Mouse (Mus musculus) heart, embryonic 14.5 days (tissue): Measurements from ENCODE around the gene Mars. TPM values are rescaled to one million over a fixed set of nuclear protein-coding genes. Genes with fewer than 3 reads are reported as not detected.

ENCODE experiments used
- ATAC-seq: fragments of 200-750 bp; cut with Nextera tagmentation; 2 replicates; pipeline ENCODE4 v1.8.0; 2017; ENCODE audit warnings: low read depth, moderate TSS enrichment; ENCODE audit not compliant: insufficient number of reproducible peaks, insufficient read depth, low FRiP score
- H3K27ac ChIP-seq, 2 experiments: fragments of 200-500 bp in 1 of 2; fragments of 300-500 bp in 1 of 2; sonication (generic) in 1 of 2; replicated peaks in 1 of 2; 2 replicates each; pipeline ENCODE4 v1.5.1; 2012 to 2014; ENCODE audit warnings: low read depth in 2 of 2, low read length in 2 of 2, control low read depth in 1 of 2, mild to moderate bottlenecking in 1 of 2, mixed read lengths in 1 of 2; ENCODE audit not compliant: control insufficient read depth in 1 of 2, insufficient read depth in 1 of 2
- H3K27me3 ChIP-seq: fragments of 300-500 bp; sonication (generic); 2 replicates; pipeline ENCODE4 v1.6.1; 2014; ENCODE audit warnings: mild to moderate bottlenecking, low read length, control low read depth; ENCODE audit not compliant: control insufficient read depth, insufficient read depth
- H3K36me3 ChIP-seq: fragments of 300-500 bp; sonication (generic); 2 replicates; pipeline ENCODE4 v1.6.1; 2014; ENCODE audit warnings: mild to moderate bottlenecking, control low read depth, low read length, mixed read lengths; ENCODE audit not compliant: control insufficient read depth, insufficient read depth
- H3K4me1 ChIP-seq, 2 experiments: fragments of 200-500 bp in 1 of 2; fragments of 300-500 bp in 1 of 2; sonication (generic) in 1 of 2; 2 replicates each; pipeline ENCODE4 v1.6.1; 2012 to 2014; ENCODE audit warnings: low read length in 2 of 2, control low read depth in 1 of 2, mixed read lengths in 1 of 2; ENCODE audit not compliant: control insufficient read depth in 2 of 2, insufficient read depth in 2 of 2
- H3K4me2 ChIP-seq: fragments of 300-500 bp; sonication (generic); 2 replicates; pipeline ENCODE4 v1.6.1; 2014; ENCODE audit warnings: mild to moderate bottlenecking, low read length
- H3K4me3 ChIP-seq, 2 experiments: fragments of 200-500 bp in 1 of 2; fragments of 300-500 bp in 1 of 2; sonication (generic) in 1 of 2; 2 replicates each; pipeline ENCODE4 v1.5.1; 2012 to 2014; ENCODE audit warnings: low read length in 2 of 2, mild to moderate bottlenecking in 2 of 2, control low read depth in 1 of 2, low read depth in 1 of 2, moderate library complexity in 1 of 2; ENCODE audit not compliant: control insufficient read depth in 1 of 2, insufficient read depth in 1 of 2
- H3K9ac ChIP-seq: fragments of 300-500 bp; sonication (generic); 2 replicates; pipeline ENCODE4 v1.6.1; 2014; ENCODE audit warnings: mild to moderate bottlenecking, low read length
- H3K9me3 ChIP-seq: fragments of 300-500 bp; sonication (generic); 2 replicates; pipeline ENCODE4 v1.6.1; 2016; ENCODE audit warnings: low read length, control low read depth; ENCODE audit not compliant: control insufficient read depth
- WGBS: fragments of 180-500 bp; shearing (Covaris S2); extraction: QIAGEN DNeasy Blood & Tissue Kit; methylation state at CpG from one replicate; pipeline ENCODE4 v1.1.7; 2014; 5-methylcytosine and 5-hydroxymethylcytosine counted together
- polyA plus RNA-seq: library from polyadenylated mRNA; unstranded; fragments of >200 nt; fragmentation: Nextera tagmentation; extraction: Ambion mirVana; gene quantifications from 2 replicates; pipeline ENCODE4 v1.2.1, GENCODE M21; 2014

Gene Mars
- polyA plus RNA-seq, 1 experiment from 2014 or later = 76.1 TPM

- H3K4me2 ChIP-seq = peak overlapping the region; percentile 98
- H3K9ac ChIP-seq = peak overlapping the region; percentile 91
- peak overlapping the region; percentile 3 to 83; a peak in 2 of 4 replicates for H3K4me3 ChIP-seq
- no peak for ATAC-seq
- H3K36me3 ChIP-seq = peaks cover 51% of the 10 kb centered on the region
- no peaks in the 10 kb centered on the region for H3K27me3 ChIP-seq
- no peaks in the 10 kb centered on the region for H3K9me3 ChIP-seq
- H3K4me1 ChIP-seq = peaks cover 20 to 48% of the 10 kb centered on the region in 2 experiments
- WGBS = 40% methylated on average over 6 of the region's 6 CpGs
- peak overlapping the region; percentile 46 to 99 for H3K27ac ChIP-seq
Observed at GRCm38 (mm10) chr10:127292987-127293538, 18.5 kb downstream of the Mars start.

GRCm38 (mm10) chr10:127291881-127292638, 19.5 kb downstream of the Mars start:
- ATAC-seq = no peak
- peak overlapping the region; percentile 98 for H3K4me2 ChIP-seq
- peak overlapping the region; percentile 91 for H3K9ac ChIP-seq
- H3K27ac ChIP-seq = peak overlapping the region; percentile 30 to 99; a peak in 3 of 4 replicates
- H3K27me3 ChIP-seq = no peaks in the 10 kb centered on the region
- peak overlapping the region; percentile 83 to 86 for H3K4me3 ChIP-seq
- H3K9me3 ChIP-seq = no peaks in the 10 kb centered on the region
- H3K36me3 ChIP-seq = peaks cover 46% of the 10 kb centered on the region
- WGBS = 6% methylated on average over 5 of the region's 5 CpGs
- H3K4me1 ChIP-seq = peaks cover 23 to 51% of the 10 kb centered on the region in 2 experiments

- peaks cover 21 to 52% of the 10 kb centered on the region in 2 experiments for H3K4me1 ChIP-seq
- H3K4me3 ChIP-seq = peak overlapping the region; percentile 83 to 86
- ATAC-seq = peak; percentile 8; the same call in 1 of the 2 replicates
- H3K36me3 ChIP-seq = peaks cover 46% of the 10 kb centered on the region
- peak overlapping the region; percentile 98 for H3K4me2 ChIP-seq
- no peaks in the 10 kb centered on the region for H3K27me3 ChIP-seq
- 1% methylated on average over 19 of the region's 19 CpGs for WGBS
- H3K9me3 ChIP-seq = no peaks in the 10 kb centered on the region
- peak overlapping the region; percentile 91 for H3K9ac ChIP-seq
- H3K27ac ChIP-seq = peak overlapping the region; percentile 89 to 99
Observed at GRCm38 (mm10) chr10:127290930-127291880, 20.4 kb downstream of the Mars start.

GRCm38 (mm10) chr10:127290307-127290929, 21.2 kb downstream of the Mars start:
- WGBS = 1% methylated on average over 38 of the region's 47 CpGs

GRCm38 (mm10) chr10:127289573-127290191, 21.9 kb downstream of the Mars start:
- Histone ChIP-seq H3K36me3 (peaks cover 46% of the 10 kb centered on the region), H3K4me3 (peak overlapping the region; percentile 69 to 83), H3K4me2 (peak overlapping the region; percentile 98), H3K27me3 (no peaks in the 10 kb centered on the region), H3K9me3 (no peaks in the 10 kb centered on the region), H3K9ac (peak overlapping the region; percentile 80), H3K4me1 (peaks cover 20 to 55% of the 10 kb centered on the region in 2 experiments), H3K27ac (peak overlapping the region; percentile 97 to 99)
- ATAC-seq = peak; percentile 16
- 2% methylated on average over 15 of the region's 15 CpGs for WGBS

More at GRCm38 (mm10) chr10:127290307-127290929, 21.2 kb downstream of the Mars start:
- ATAC-seq = peak; percentile 89
- H3K9me3 ChIP-seq = no peaks in the 10 kb centered on the region
- no peaks in the 10 kb centered on the region for H3K27me3 ChIP-seq
- H3K9ac ChIP-seq = peak overlapping the region; percentile 91
- peak overlapping the region; percentile 97 to 99 for H3K27ac ChIP-seq
- H3K4me2 ChIP-seq = peak overlapping the region; percentile 98
- H3K4me1 ChIP-seq = peaks cover 20 to 55% of the 10 kb centered on the region in 2 experiments
- peak overlapping the region; percentile 83 to 86 for H3K4me3 ChIP-seq
- H3K36me3 ChIP-seq = peaks cover 46% of the 10 kb centered on the region

GRCm38 (mm10) chr10:127288800-127289572, 22.6 kb downstream of the Mars start, which contains the start of gene Mbd6:
Gene Mbd6, minus strand, starts transcription at chr10:127289018.
- WGBS = 0% methylated on average over 33 of the region's 65 CpGs
- H3K36me3 ChIP-seq = peaks cover 46% of the 10 kb centered on the region
- peak; percentile 28 for ATAC-seq

More at GRCm38 (mm10) chr10:127288800-127289572, 22.6 kb downstream of the Mars start, which contains the start of gene Mbd6:
- Histone ChIP-seq H3K9me3 (no peaks in the 10 kb centered on the region), H3K9ac (peak within 1 kb of the TSS; percentile 80), H3K27ac (peak within 1 kb of the TSS; percentile 97 to 99), H3K4me2 (peak within 1 kb of the TSS; percentile 98), H3K4me3 (peak within 1 kb of the TSS; percentile 69 to 83), H3K4me1 (peaks cover 20 to 53% of the 10 kb centered on the region in 2 experiments), H3K27me3 (no peaks in the 10 kb centered on the region)
